Mouse (Mus musculus) MEL (cell line): Measurements from ENCODE around the gene Ccdc155. TPM values are rescaled to one million over a fixed set of nuclear protein-coding genes. Genes with fewer than 3 reads are reported as not detected.
A peak's percentile ranks its signal among the peaks of the same experiment; 100 is the strongest.

Experiments
- DNase-seq: peaks from one replicate; pipeline ENCODE4 v3.0.0; 2011; ENCODE audit warnings: low read depth, low spot score
- H3K27ac ChIP-seq: 2 replicates; pipeline ENCODE4 v1.5.1; 2012; ENCODE audit warnings: low read depth, mild to moderate bottlenecking, control low read depth, low read length, moderate library complexity; ENCODE audit not compliant: control insufficient read depth
- H3K27me3 ChIP-seq, 2 experiments: fragments of 150-350 bp in 1 of 2; sonication (generic) in 1 of 2; 2 replicates each; pipeline ENCODE4 v1.6.1; 2012; ENCODE audit warnings: low read length in 2 of 2, mild to moderate bottlenecking in 2 of 2, improper control_type of control experiment in 1 of 2, moderate library complexity in 1 of 2; ENCODE audit not compliant: insufficient read depth in 2 of 2, control insufficient read depth in 1 of 2
- H3K36me3 ChIP-seq, 2 experiments: 2 replicates each; pipeline ENCODE4 v1.6.1; 2012 to 2014; ENCODE audit warnings: low read length in 2 of 2, improper control_type of control experiment in 1 of 2, inconsistent platforms in 1 of 2, mild to moderate bottlenecking in 1 of 2; ENCODE audit not compliant: insufficient read depth in 2 of 2, control insufficient read depth in 1 of 2
- H3K4me1 ChIP-seq, 2 experiments: fragments of 150-350 bp in 1 of 2; sonication (generic) in 1 of 2; 2 replicates each; pipeline ENCODE4 v1.6.1; 2012; ENCODE audit warnings: low read length in 2 of 2, improper control_type of control experiment in 1 of 2, mild to moderate bottlenecking in 1 of 2; ENCODE audit not compliant: insufficient read depth in 2 of 2, control insufficient read depth in 1 of 2
- H3K4me3 ChIP-seq, 2 experiments: fragments of 150-350 bp in 1 of 2; sonication (generic) in 1 of 2; 2 replicates each; pipeline ENCODE4 v1.5.1; 2012; ENCODE audit warnings: low read depth in 2 of 2, low read length in 2 of 2, mild to moderate bottlenecking in 2 of 2, moderate library complexity in 2 of 2, control low read depth in 1 of 2, improper control_type of control experiment in 1 of 2; ENCODE audit not compliant: control insufficient read depth in 1 of 2, insufficient read depth in 1 of 2
- H3K79me2 ChIP-seq: 2 replicates; pipeline ENCODE4 v1.6.1; 2012; ENCODE audit warnings: mild to moderate bottlenecking, low read length, moderate library complexity; ENCODE audit not compliant: control insufficient read depth, poor library complexity, insufficient read depth
- H3K9ac ChIP-seq: 2 replicates; pipeline ENCODE4 v1.6.1; 2012; ENCODE audit warnings: low read depth, mild to moderate bottlenecking, control low read depth, low read length, moderate library complexity; ENCODE audit not compliant: control insufficient read depth, poor library complexity, severe bottlenecking
- H3K9me3 ChIP-seq: fragments of 150-350 bp; sonication (generic); replicated peaks from 2 replicates; pipeline ENCODE4 v1.6.1; 2012; ENCODE audit warnings: mild to moderate bottlenecking, low read length, improper control_type of control experiment, moderate library complexity; ENCODE audit not compliant: insufficient read depth
- BHLHE40 ChIP-seq: IDR thresholded peaks from 2 replicates; pipeline ENCODE4 v1.6.1; 2012; ENCODE audit warnings: low read depth, mild to moderate bottlenecking, inconsistent platforms, low read length, improper control_type of control experiment, borderline replicate concordance
- CHD2 ChIP-seq: IDR thresholded peaks from 2 replicates; pipeline ENCODE4 v1.6.1; 2011; ENCODE audit warnings: low read length, improper control_type of control experiment
- CTCF ChIP-seq, 3 experiments: IDR thresholded peaks in 2 of 3; conservative IDR thresholded peaks in 1 of 3; 2 replicates each; pipeline ENCODE4 v1.5.1; 2011 to 2012; ENCODE audit warnings: low read length in 3 of 3, low read depth in 2 of 3, mild to moderate bottlenecking in 2 of 3, improper control_type of control experiment in 1 of 3, inconsistent platforms in 1 of 3, mixed read lengths in 1 of 3, moderate library complexity in 1 of 3; ENCODE audit not compliant: control insufficient read depth in 1 of 3, insufficient read depth in 1 of 3, poor library complexity in 1 of 3, severe bottlenecking in 1 of 3
- E2F4 ChIP-seq: IDR thresholded peaks from 2 replicates; pipeline ENCODE4 v1.6.1; 2011; ENCODE audit warnings: low read depth, low read length, improper control_type of control experiment, borderline replicate concordance
- ELF1 ChIP-seq: IDR thresholded peaks from 2 replicates; pipeline ENCODE4 v1.6.1; 2014; ENCODE audit warnings: low read depth, mild to moderate bottlenecking, inconsistent platforms, low read length, improper control_type of control experiment, moderate library complexity
- ETS1 ChIP-seq: IDR thresholded peaks from 2 replicates; pipeline ENCODE4 v1.6.1; 2012; ENCODE audit warnings: low read depth, mild to moderate bottlenecking, inconsistent platforms, low read length, improper control_type of control experiment, moderate library complexity
- GABPA ChIP-seq: IDR thresholded peaks from 2 replicates; pipeline ENCODE4 v1.6.1; 2012; ENCODE audit warnings: low read depth, mild to moderate bottlenecking, inconsistent platforms, low read length, improper control_type of control experiment, moderate library complexity
- GATA1 ChIP-seq: IDR thresholded peaks from 2 replicates; pipeline ENCODE4 v1.6.1; 2011; ENCODE audit warnings: low read depth, low read length, improper control_type of control experiment
- HCFC1 ChIP-seq: IDR thresholded peaks from 2 replicates; pipeline ENCODE4 v1.6.1; 2012; ENCODE audit warnings: low read depth, mild to moderate bottlenecking, inconsistent platforms, low read length, improper control_type of control experiment, moderate library complexity
- JUND ChIP-seq: IDR thresholded peaks from 2 replicates; pipeline ENCODE4 v1.6.1; 2011; ENCODE audit warnings: low read depth, mild to moderate bottlenecking, improper control_type of control experiment, low read length
- MAFK ChIP-seq: IDR thresholded peaks from 2 replicates; pipeline ENCODE4 v1.6.1; 2011; ENCODE audit warnings: low read depth, mild to moderate bottlenecking, low read length, improper control_type of control experiment, borderline replicate concordance
- MAX ChIP-seq: IDR thresholded peaks from 2 replicates; pipeline ENCODE4 v1.6.1; 2011; ENCODE audit warnings: low read length, improper control_type of control experiment
- MAZ ChIP-seq: IDR thresholded peaks from 2 replicates; pipeline ENCODE4 v1.6.1; 2012; ENCODE audit warnings: low read depth, mild to moderate bottlenecking, inconsistent platforms, low read length, improper control_type of control experiment
- MEF2A ChIP-seq: IDR thresholded peaks from 2 replicates; pipeline ENCODE4 v1.6.1; 2014; ENCODE audit warnings: low read depth, mild to moderate bottlenecking, inconsistent platforms, low read length, improper control_type of control experiment; ENCODE audit not compliant: poor library complexity, insufficient replicate concordance, severe bottlenecking; ENCODE audit errors: extremely low read depth
- MXI1 ChIP-seq: IDR thresholded peaks from 2 replicates; pipeline ENCODE4 v1.6.1; 2011; ENCODE audit warnings: mild to moderate bottlenecking, low read depth, low read length, improper control_type of control experiment
- MYB ChIP-seq: IDR thresholded peaks from 2 replicates; pipeline ENCODE4 v1.6.1; 2011; ENCODE audit warnings: mild to moderate bottlenecking, low read depth, low read length, improper control_type of control experiment
- MYC ChIP-seq: IDR thresholded peaks from 2 replicates; pipeline ENCODE4 v1.6.1; 2011; ENCODE audit warnings: low read depth, mild to moderate bottlenecking, low read length, improper control_type of control experiment, moderate library complexity
- NELFE ChIP-seq: IDR thresholded peaks from 2 replicates; pipeline ENCODE4 v1.6.1; 2011; ENCODE audit warnings: low read depth, low read length, improper control_type of control experiment
- NRF1 ChIP-seq: IDR thresholded peaks from 2 replicates; pipeline ENCODE4 v1.6.1; 2014; ENCODE audit warnings: low read depth, mild to moderate bottlenecking, inconsistent platforms, low read length, improper control_type of control experiment, moderate library complexity; ENCODE audit not compliant: poor library complexity, insufficient read depth, severe bottlenecking
- POLR2A ChIP-seq, 2 experiments: IDR thresholded peaks; 2 replicates each; pipeline ENCODE4 v1.6.1; 2011 to 2012; ENCODE audit warnings: low read length in 2 of 2, mild to moderate bottlenecking in 2 of 2, control low read depth in 1 of 2, improper control_type of control experiment in 1 of 2, low read depth in 1 of 2, moderate library complexity in 1 of 2; ENCODE audit not compliant: control insufficient read depth in 1 of 2, insufficient read depth in 1 of 2, poor library complexity in 1 of 2
- POLR2AphosphoS2 ChIP-seq: IDR thresholded peaks from 2 replicates; pipeline ENCODE4 v1.6.1; 2011; ENCODE audit warnings: low read length, improper control_type of control experiment
- POLR2AphosphoS5 ChIP-seq: IDR thresholded peaks from 2 replicates; pipeline ENCODE4 v1.6.1; 2012; ENCODE audit warnings: low read depth, borderline replicate concordance, mild to moderate bottlenecking, inconsistent platforms, low read length, moderate library complexity, mixed read lengths
- RAD21 ChIP-seq: IDR thresholded peaks from 2 replicates; pipeline ENCODE4 v1.6.1; 2011; ENCODE audit warnings: mild to moderate bottlenecking, low read depth, low read length, improper control_type of control experiment
- RCOR1 ChIP-seq: IDR thresholded peaks from 2 replicates; pipeline ENCODE4 v1.6.1; 2012; ENCODE audit warnings: low read depth, mild to moderate bottlenecking, inconsistent platforms, low read length, improper control_type of control experiment
- SIN3A ChIP-seq: IDR thresholded peaks from 2 replicates; pipeline ENCODE4 v1.6.1; 2012; ENCODE audit warnings: low read length, improper control_type of control experiment, inconsistent platforms
- SMC3 ChIP-seq: IDR thresholded peaks from 2 replicates; pipeline ENCODE4 v1.6.1; 2011; ENCODE audit warnings: low read depth, low read length, improper control_type of control experiment
- TBP ChIP-seq: IDR thresholded peaks from 2 replicates; pipeline ENCODE4 v1.8.0; 2011; ENCODE audit warnings: low read depth, low read length, improper control_type of control experiment
- TCF12 ChIP-seq: IDR thresholded peaks from 2 replicates; pipeline ENCODE4 v1.6.1; 2014; ENCODE audit warnings: low read depth, mild to moderate bottlenecking, inconsistent platforms, low read length, improper control_type of control experiment, moderate library complexity
- UBTF ChIP-seq: IDR thresholded peaks from 2 replicates; pipeline ENCODE4 v1.6.1; 2012; ENCODE audit warnings: low read depth, mild to moderate bottlenecking, inconsistent platforms, low read length, improper control_type of control experiment, moderate library complexity, borderline replicate concordance; ENCODE audit not compliant: insufficient read depth
- USF1 ChIP-seq: IDR thresholded peaks from 2 replicates; pipeline ENCODE4 v1.6.1; 2014; ENCODE audit warnings: low read depth, mild to moderate bottlenecking, inconsistent platforms, low read length, improper control_type of control experiment, moderate library complexity
- USF2 ChIP-seq, 2 experiments: IDR thresholded peaks; 2 replicates each; pipeline ENCODE4 v1.6.1; 2011 to 2012; ENCODE audit warnings: improper control_type of control experiment in 2 of 2, low read length in 2 of 2, borderline replicate concordance in 1 of 2, inconsistent platforms in 1 of 2, low read depth in 1 of 2, mild to moderate bottlenecking in 1 of 2; ENCODE audit not compliant: insufficient read depth in 1 of 2
- ZC3H11A ChIP-seq: IDR thresholded peaks from 2 replicates; pipeline ENCODE4 v1.6.1; 2012; ENCODE audit warnings: low read depth, mild to moderate bottlenecking, inconsistent platforms, low read length, improper control_type of control experiment
- ZKSCAN1 ChIP-seq: IDR thresholded peaks from 2 replicates; pipeline ENCODE4 v1.6.1; 2012; ENCODE audit warnings: low read depth, mild to moderate bottlenecking, inconsistent platforms, low read length, improper control_type of control experiment, moderate library complexity
- ZMIZ1 ChIP-seq: IDR thresholded peaks from 2 replicates; pipeline ENCODE4 v1.6.1; 2012; ENCODE audit warnings: low read depth, mild to moderate bottlenecking, inconsistent platforms, low read length, improper control_type of control experiment, moderate library complexity
- ZNF384 ChIP-seq: IDR thresholded peaks from 2 replicates; pipeline ENCODE4 v1.6.1; 2012; ENCODE audit warnings: low read depth, mild to moderate bottlenecking, inconsistent platforms, low read length, improper control_type of control experiment
- polyA plus RNA-seq, 2 experiments: library from polyadenylated mRNA; stranded (reverse) in 1 of 2; unstranded in 1 of 2; fragments of >175 nt in 1 of 2; fragments of >200 nt in 1 of 2; gene quantifications; 2 replicates each; pipeline versions ENCODE4 v1.2.1 to v1.2.4; 2012; ENCODE audit warnings: low replicate concordance in 2 of 2, low read depth in 1 of 2; ENCODE audit not compliant: insufficient read length in 2 of 2, insufficient read depth in 1 of 2, missing spikeins in 1 of 2
- total RNA-seq: library from RNA; depleted of rRNA; stranded (reverse); fragments of 300-350 nt; gene quantifications from 2 replicates; pipeline ENCODE4 v1.2.3, GENCODE M21; 2012; rRNA removed

The Ccdc155 gene
- total RNA-seq (0.16 and 0.27 TPM in 2 replicates), polyA plus RNA-seq (under 1 TPM in 1 of 2 experiments, not detected in 1; 0.38 TPM)

DNA sequence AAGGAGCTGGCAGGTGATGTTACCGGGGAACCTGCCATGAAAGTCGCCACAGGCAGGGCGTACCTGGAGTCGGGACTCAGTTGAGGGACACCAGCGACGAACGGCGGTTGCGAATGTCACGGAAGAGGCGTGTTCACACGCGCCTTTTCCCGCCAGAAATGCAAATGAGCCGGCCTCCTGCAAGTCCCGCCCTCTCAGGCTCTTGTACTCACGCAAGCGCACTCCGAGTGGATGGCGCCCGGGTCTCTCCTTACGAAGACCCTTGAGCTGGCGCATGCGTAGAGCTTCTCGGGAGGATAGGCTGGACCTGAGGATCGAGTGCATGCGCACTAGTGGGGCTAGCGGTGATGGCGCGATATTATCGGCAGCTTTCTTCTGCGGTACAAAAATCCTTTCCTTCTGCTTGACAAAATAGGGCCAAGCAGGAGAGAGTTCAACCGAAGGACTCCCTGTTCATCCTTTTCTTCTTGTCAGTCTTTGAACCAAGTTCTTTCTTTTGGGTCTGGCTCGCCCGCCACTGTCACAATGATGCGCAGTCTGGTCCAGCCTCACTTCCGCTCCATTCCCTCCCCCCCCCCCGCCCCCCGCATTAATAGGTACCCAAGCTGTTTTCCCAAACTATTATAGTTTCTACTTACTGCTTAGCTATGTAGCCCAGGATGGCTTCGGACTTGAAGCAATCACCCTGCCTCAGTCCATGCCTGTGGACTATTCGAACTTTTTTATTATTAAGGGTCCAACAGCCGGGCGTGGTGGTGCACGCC is at the start of gene Ccdc155:
Gene Ccdc155 (minus strand): TSS at position 513 of the 764 bp plus-strand sequence.
- H3K9ac ChIP-seq, result peak within 1 kb of the TSS; percentile 56
- TF ChIP-seq MAX (peak; percentile 96), CHD2 (no peak), RCOR1 (no peak), GATA1 (peak; percentile 49; the same call in 1 of the 2 replicates), CTCF (IDR thresholded peaks at IDR 0.05 in 2 of 3, conservative IDR thresholded peaks at IDR 0.05 in 1 of 3; ENCODE audit: control insufficient read depth in 1 of 3, insufficient read depth in 1 of 3, low read depth in 2 of 3, low read length in 3 of 3, poor library complexity in 1 of 3, severe bottlenecking in 1 of 3) (no peak), ETS1 (no peak), TBP (no peak), TCF12 (no peak), BHLHE40 (no peak), SMC3 (no peak), MYB (0 out of 2 replicates have a peak, but pooled peaks have one; percentile 13), SIN3A (peak; percentile 79), JUND (no peak), POLR2AphosphoS2 (no peak), USF1 (no peak), RAD21 (no peak), MAZ (no peak; the same call in 1 of the 2 replicates), GABPA (no peak), ZC3H11A (no peak), POLR2A (IDR thresholded peaks at IDR 0.05; ENCODE audit: control insufficient read depth in 1 of 2, insufficient read depth in 1 of 2, low read depth in 1 of 2, low read length in 2 of 2, poor library complexity in 1 of 2) (peak in 1 of 2 experiments; percentile 58; a peak in 1 of 4 replicates), MYC (no peak), ZNF384 (no peak), ZKSCAN1 (no peak), NELFE (peak; percentile 63), USF2 (IDR thresholded peaks at IDR 0.05; ENCODE audit: borderline replicate concordance in 1 of 2, insufficient read depth in 1 of 2, low read depth in 1 of 2, low read length in 2 of 2) (no peak), ZMIZ1 (no peak; the same call in 1 of the 2 replicates), NRF1 (peak; percentile 97; the same call in 1 of the 2 replicates), UBTF (no peak), POLR2AphosphoS5 (no peak), MEF2A (no peak), HCFC1 (peak; percentile 29; the same call in 1 of the 2 replicates), E2F4 (peak; percentile 83; the same call in 1 of the 2 replicates), MXI1 (peak; percentile 94), MAFK (no peak), ELF1 (peak; percentile 53; the same call in 1 of the 2 replicates)

More for the DNA sequence above, at the start of gene Ccdc155:
- DNase-seq, result peak; percentile 99
- H3K27ac ChIP-seq, result peak within 1 kb of the TSS; percentile 44
- no peaks in the 10 kb centered on the region for H3K9me3 ChIP-seq
- H3K4me1 ChIP-seq, result peaks cover 0 to 7% of the 10 kb centered on the region in 2 experiments; a peak in 1 of 4 replicates
- peak within 1 kb of the TSS; percentile 65 to 66 for H3K4me3 ChIP-seq
- H3K27me3 ChIP-seq, result no peaks in the 10 kb centered on the region
- no peaks in the 10 kb centered on the region for H3K79me2 ChIP-seq
- H3K36me3 ChIP-seq, result peaks cover 0 to 5% of the 10 kb centered on the region in 2 experiments; a peak in 1 of 4 replicates
